Mouse (Mus musculus) T-cell, adult 66 days (primary cell): ENCODE results near the gene Rbsn. TPM values are rescaled to one million over a fixed set of nuclear protein-coding genes. Genes with fewer than 3 reads are reported as not detected.

Experiments used
- total RNA-seq, 2 experiments: library from RNA; stranded (reverse); gene quantifications; 3 replicates in 1 of 2; 4 replicates in 1 of 2; pipeline ENCODE4 v1.2.4; 2023

The Rbsn gene
- 10 to 100 TPM; 29.1 to 32.9 TPM for total RNA-seq

DNA sequence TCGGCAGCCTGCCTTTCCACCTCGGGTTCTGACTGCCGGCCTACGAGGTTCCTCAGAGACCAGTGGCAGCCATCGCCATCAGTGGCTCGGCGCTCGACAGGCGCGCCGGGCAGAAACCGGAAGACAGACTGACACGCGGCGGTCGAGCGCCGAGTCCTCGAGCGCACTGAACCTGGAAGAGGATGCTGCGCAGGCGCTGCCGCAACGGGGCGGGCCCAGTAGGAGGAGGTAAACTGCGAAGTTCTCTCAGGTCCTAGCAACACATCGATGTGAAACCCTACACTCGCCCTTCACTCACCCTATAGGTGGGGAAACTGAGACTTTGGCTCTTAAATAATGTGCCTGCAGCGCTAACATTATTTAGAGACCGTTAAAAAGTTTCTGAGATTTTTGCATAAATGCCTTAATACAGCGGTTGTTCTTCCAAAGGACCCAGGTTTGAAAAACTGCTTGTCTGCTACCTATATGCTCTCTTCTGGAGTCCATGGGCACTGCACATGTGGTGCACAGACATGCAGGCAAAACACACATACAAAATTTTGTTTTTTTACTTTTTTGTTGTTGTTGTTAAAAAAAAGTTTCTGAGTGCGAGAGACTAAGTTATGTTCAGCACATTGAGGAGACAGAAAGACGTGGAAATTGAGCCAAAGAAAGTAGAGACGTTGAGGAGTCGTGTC, at the start of gene Rbsn:
TSS of gene Rbsn (minus strand) at position 153 of the 677 bp plus-strand sequence.

DNA sequence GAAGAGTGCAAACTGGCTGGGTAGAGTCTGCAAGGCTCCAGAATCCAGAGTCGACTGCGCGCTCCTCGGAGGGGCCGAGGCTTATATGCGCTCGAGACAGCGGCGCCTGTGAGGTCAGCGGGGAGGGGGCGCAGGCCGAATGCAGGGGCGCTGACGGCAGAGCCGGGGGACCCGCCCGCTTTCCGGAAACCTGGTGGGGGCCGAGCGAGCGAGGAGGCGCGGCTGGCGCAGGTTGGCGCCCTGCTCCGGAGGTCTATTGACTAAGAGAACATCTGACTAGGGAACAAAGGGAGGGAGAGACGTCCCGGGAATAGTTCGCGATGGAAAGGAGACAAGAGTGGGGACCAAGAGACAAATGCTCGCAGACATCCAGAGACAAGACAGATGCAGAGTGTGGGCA, 29.9 kb upstream of the Rbsn start, which contains the start of gene Trh:
TSS of gene Trh (minus strand) at position 60 of the 400 bp plus-strand sequence.

DNA sequence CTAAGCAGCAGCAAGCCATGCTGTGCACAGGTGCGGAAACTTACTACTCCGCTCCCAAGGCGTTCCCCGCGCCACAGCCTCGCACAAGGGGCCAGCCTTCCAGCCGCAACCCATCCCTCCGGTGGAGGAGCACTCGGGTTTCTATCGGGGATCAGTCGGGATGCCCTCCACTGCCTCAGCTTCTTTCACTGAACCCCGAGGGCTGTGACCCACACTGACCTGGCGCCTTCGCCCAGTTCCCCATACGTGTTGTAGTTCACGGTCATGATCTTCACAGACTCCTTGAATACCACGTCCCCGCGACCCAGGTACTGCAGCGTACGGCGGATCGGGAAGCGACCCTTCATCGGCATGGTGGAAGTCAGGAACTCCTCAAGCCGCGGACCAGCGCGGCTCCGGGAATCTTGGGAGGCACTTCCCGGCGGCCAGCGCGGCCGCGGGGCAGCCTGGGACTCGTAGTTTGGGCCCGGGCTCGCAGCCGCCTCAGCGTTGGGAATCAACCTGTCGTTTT, 31.0 kb downstream of the Rbsn start, which contains the start of gene Mrps25:
TSS of gene Mrps25 (minus strand) at position 413 of the 511 bp plus-strand sequence.

Other genes with a start within 250 kb of the Rbsn start
- under 1 TPM in 1 of 2 experiments, not detected in 1; 0.15 TPM for gene Fgd5, start 236.0 kb downstream of the Rbsn start, total RNA-seq
- gene Nr2c2, start 123.5 kb downstream of the Rbsn start, total RNA-seq: 100 to 1,000 TPM; 113 to 121 TPM
- 10 to 100 TPM; 16.6 to 22.0 TPM for gene Mrps25, start 30.9 kb downstream of the Rbsn start, total RNA-seq
- not detected for gene Trh, start 29.7 kb upstream of the Rbsn start, total RNA-seq